Mouse (Mus musculus): ENCODE measurements around the gene Lrrc1. TPM values are rescaled to one million over a fixed set of nuclear protein-coding genes. Genes with fewer than 3 reads are reported as not detected.

The Lrrc1 gene
- total and polyA plus RNA-seq, 3 experiments: 5.3 to 12.1 TPM; not detected in 1

DNA sequence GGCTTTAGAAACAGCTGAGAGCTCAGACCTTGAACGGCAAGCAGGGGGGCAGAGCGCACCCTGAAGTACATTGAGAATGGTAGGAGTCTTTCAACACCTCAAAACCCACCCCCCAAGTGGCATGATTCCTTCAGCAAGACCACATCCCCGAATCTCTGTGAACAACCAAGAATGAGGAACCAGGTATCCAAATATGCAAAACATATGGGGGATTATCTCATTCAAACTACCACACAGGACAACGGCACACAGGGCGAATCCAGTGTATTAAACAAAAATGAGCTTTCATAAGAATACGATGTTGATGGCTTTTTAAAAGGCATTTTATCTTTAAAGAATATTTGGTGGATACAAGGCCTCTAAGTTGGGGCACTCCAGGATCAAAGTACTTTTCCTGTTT lies 140.7 kb downstream of the Lrrc1 start:
- no peak for DNase-seq (ENCODE audit: low read depth, low spot score)
- no peak overlapping the region for H3K4me3 ChIP-seq (ENCODE audit: control insufficient read depth in 1 of 2, insufficient read depth in 1 of 2, low read depth in 2 of 2, low read length in 2 of 2)
- no peaks in the 10 kb centered on the region for H3K27me3 ChIP-seq (ENCODE audit: control insufficient read depth in 1 of 2, insufficient read depth in 2 of 2, low read length in 2 of 2)
- H3K4me1 ChIP-seq (ENCODE audit: control insufficient read depth in 1 of 2, insufficient read depth in 2 of 2, low read length in 2 of 2): peaks cover 0 to 2% of the 10 kb centered on the region in 2 experiments; a peak in 2 of 4 replicates
- no peaks in the 10 kb centered on the region for H3K79me2 ChIP-seq (ENCODE audit: control insufficient read depth, insufficient read depth, low read length, poor library complexity)
- H3K9ac ChIP-seq (ENCODE audit: control insufficient read depth, low read depth, low read length, poor library complexity, severe bottlenecking): no peak overlapping the region
- peaks cover 0 to 6% of the 10 kb centered on the region in 2 experiments; a peak in 2 of 4 replicates for H3K36me3 ChIP-seq (ENCODE audit: control insufficient read depth in 1 of 2, insufficient read depth in 2 of 2, low read length in 2 of 2)
- H3K27ac ChIP-seq (ENCODE audit: control insufficient read depth, low read depth, low read length): no peak overlapping the region
- H3K9me3 ChIP-seq (replicated peaks; ENCODE audit: insufficient read depth, low read length): no peaks in the 10 kb centered on the region
- TF ChIP-seq TCF12 (IDR thresholded peaks at IDR 0.05; ENCODE audit: low read depth, low read length) (no peak), EP300 (IDR thresholded peaks at IDR 0.05; ENCODE audit: low read depth in 1 of 2, low read length in 2 of 2) (no peak), MYB (IDR thresholded peaks at IDR 0.05; ENCODE audit: low read depth, low read length) (no peak), POLR2A (IDR thresholded peaks at IDR 0.05; ENCODE audit: control insufficient read depth in 1 of 2, insufficient read depth in 1 of 2, low read depth in 1 of 2, low read length in 2 of 2, poor library complexity in 1 of 2) (no peak)

GRCm38 (mm10) chr9:77402971-77403370 lies 141.7 kb downstream of the Lrrc1 start:
- Histone ChIP-seq H3K27ac (ENCODE audit: control insufficient read depth, low read depth, low read length) (no peak overlapping the region), H3K9me3 (replicated peaks; ENCODE audit: insufficient read depth, low read length) (no peaks in the 10 kb centered on the region), H3K36me3 (ENCODE audit: control insufficient read depth in 1 of 2, insufficient read depth in 2 of 2, low read length in 2 of 2) (peaks cover 0 to 8% of the 10 kb centered on the region in 2 experiments; a peak in 2 of 4 replicates), H3K9ac (ENCODE audit: control insufficient read depth, low read depth, low read length, poor library complexity, severe bottlenecking) (no peak overlapping the region), H3K79me2 (ENCODE audit: control insufficient read depth, insufficient read depth, low read length, poor library complexity) (no peaks in the 10 kb centered on the region), H3K27me3 (ENCODE audit: control insufficient read depth in 1 of 2, insufficient read depth in 2 of 2, low read length in 2 of 2) (no peaks in the 10 kb centered on the region), H3K4me1 (ENCODE audit: control insufficient read depth in 1 of 2, insufficient read depth in 2 of 2, low read length in 2 of 2) (peaks cover 0 to 2% of the 10 kb centered on the region in 2 experiments; a peak in 2 of 4 replicates), H3K4me3 (ENCODE audit: control insufficient read depth in 1 of 2, insufficient read depth in 1 of 2, low read depth in 2 of 2, low read length in 2 of 2) (no peak overlapping the region)
- DNase-seq (ENCODE audit: low read depth, low spot score): no peak
- TF ChIP-seq POLR2AphosphoS2 (IDR thresholded peaks at IDR 0.05; ENCODE audit: low read length) (no peak), RAD21 (IDR thresholded peaks at IDR 0.05; ENCODE audit: low read depth, low read length) (no peak), SMC3 (IDR thresholded peaks at IDR 0.05; ENCODE audit: low read depth, low read length) (no peak), ZNF384 (IDR thresholded peaks at IDR 0.05; ENCODE audit: low read depth, low read length) (no peak), GABPA (IDR thresholded peaks at IDR 0.05; ENCODE audit: low read depth, low read length) (no peak), ZMIZ1 (IDR thresholded peaks at IDR 0.05; ENCODE audit: low read depth, low read length) (no peak), ZC3H11A (IDR thresholded peaks at IDR 0.05; ENCODE audit: low read depth, low read length) (no peak), CTCF (IDR thresholded peaks at IDR 0.05 in 2 of 3, conservative IDR thresholded peaks at IDR 0.05 in 1 of 3; ENCODE audit: control insufficient read depth in 1 of 3, insufficient read depth in 1 of 3, low read depth in 2 of 3, low read length in 3 of 3, poor library complexity in 1 of 3, severe bottlenecking in 1 of 3) (no peak), ZKSCAN1 (IDR thresholded peaks at IDR 0.05; ENCODE audit: low read depth, low read length) (no peak), MYC (IDR thresholded peaks at IDR 0.05; ENCODE audit: low read depth, low read length) (no peak), KAT2A (conservative IDR thresholded peaks at IDR 0.05; ENCODE audit: low read depth, low read length) (no peak), E2F4 (IDR thresholded peaks at IDR 0.05; ENCODE audit: borderline replicate concordance, low read depth, low read length) (no peak)

All from MEL (cell line).